Mouse (Mus musculus) cortical plate, adult 2 months (tissue): Measurements from ENCODE around the gene Igsf6.

Experiments
- CTCF ChIP-seq: fragments of 200-500 bp; IDR thresholded peaks from 2 replicates; pipeline ENCODE4 v1.5.1; 2011; ENCODE audit warnings: mild to moderate bottlenecking, control low read depth, low read length; ENCODE audit not compliant: insufficient read depth; ENCODE audit errors: extremely low read depth
- POLR2A ChIP-seq: fragments of 200-500 bp; IDR thresholded peaks from 2 replicates; pipeline ENCODE4 v1.6.1; 2011; ENCODE audit warnings: mild to moderate bottlenecking, low read length, control low read depth; ENCODE audit not compliant: insufficient read depth; ENCODE audit errors: extremely low read depth

- TF ChIP-seq CTCF (no peak), POLR2A (no peak)
Measured at GRCm38 (mm10) chr7:121044251-121044650, 30.1 kb downstream of the Igsf6 start.
